Comparison of ENCODE assay signal across 11 mouse cellular contexts in the genomic region with DNA sequence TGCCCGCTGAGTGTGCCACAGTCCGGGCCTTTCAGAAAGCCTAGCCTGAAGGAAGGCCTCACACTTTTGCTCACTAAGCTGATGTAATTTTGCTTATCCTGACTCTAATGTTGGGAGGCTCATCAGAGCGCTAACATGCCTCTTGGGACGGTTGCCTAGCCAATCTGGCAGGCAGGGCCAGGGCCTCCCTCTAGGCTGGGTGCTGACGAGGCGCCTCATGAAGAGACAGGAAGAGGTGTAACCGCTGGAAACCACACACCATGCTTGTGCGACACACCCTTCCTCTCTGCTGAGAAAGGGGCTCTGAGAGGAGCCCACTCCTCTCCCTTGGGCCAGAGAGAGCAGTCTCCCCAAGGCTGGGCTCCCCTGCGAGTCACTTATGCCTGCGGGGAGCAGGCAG. TPM values are rescaled to one million over a fixed set of nuclear protein-coding genes. Genes with fewer than 3 reads are reported as not detected.
DNase-seq lines count a peak whose midpoint lies in the region; ATAC-seq and TF ChIP-seq lines count a peak whose summit lies in the region.
"Had no signal": no experiment of that assay in that cellular context is flagged by ENCODE, and none has a peak within 500 bp of the region (broad histone marks: within the 10 kb centered on the region; RNA-seq: fewer than 3 reads in every experiment).

No protein-coding gene starts in this region.

- H3K4me1 ChIP-seq in lung, adult 2 months (ENCODE audit: control insufficient read depth, insufficient read depth, low read length), result no peaks in the 10 kb centered on the region; the same call in 1 of the 2 replicates
- H3K4me1 ChIP-seq in forebrain, embryonic 12.5 days, result peaks cover 9% of the 10 kb centered on the region; the same call in 1 of the 2 replicates

- no peaks in the 10 kb centered on the region for H3K27me3 ChIP-seq in forebrain, embryonic 12.5 days

- TF ChIP-seq POLR2A in lung, adult 2 months (IDR thresholded peaks at IDR 0.05; ENCODE audit: borderline replicate concordance, extremely low read depth, low read depth, low read length), result no peak

- WGBS in lung, adult 2 months, result 55% methylated on average over 10 of the region's 10 CpGs
- 88% methylated on average over 10 of the region's 10 CpGs for WGBS in forebrain, embryonic 12.5 days

- H3K9me3 ChIP-seq in forebrain, embryonic 12.5 days, result no peaks in the 10 kb centered on the region

- H3K9ac ChIP-seq in forebrain, embryonic 12.5 days, result no peak overlapping the region

- no peak overlapping the region for H3K27ac ChIP-seq in forebrain, embryonic 12.5 days

- H3K36me3 ChIP-seq in forebrain, embryonic 12.5 days (replicated peaks), result no peaks in the 10 kb centered on the region

- no peak overlapping the region for H3K4me2 ChIP-seq in forebrain, embryonic 12.5 days

- peak; percentile 19 to 38 for DNase-seq in lung, adult 18-20 months
- DNase-seq in lung, adult 2 months, result no peak
- peak; percentile 22 to 23 for DNase-seq in heart, postnatal 36 days
- DNase-seq in kidney, postnatal 10 days, result no peak
- no peak for DNase-seq in ovary, adult 18-20 months (ENCODE audit: low spot score)
- DNase-seq in retina, postnatal 1 day, result no peak
- DNase-seq: kidney, postnatal 4 days; midbrain, embryonic 14.5 days had no signal

- no peak overlapping the region for H3K4me3 ChIP-seq in lung, adult 2 months (replicated peaks; ENCODE audit: extremely low read depth, low read depth, low read length)
- H3K4me3 ChIP-seq in forebrain, embryonic 12.5 days (replicated peaks), result no peak overlapping the region

- intact Hi-C loops in heart, postnatal 36 days (cut with DNase I), result no loop called here

- ATAC-seq in monocyte, adult 5-6 weeks (replicated peaks; ENCODE audit: insufficient number of reproducible peaks, low FRiP score, low TSS enrichment, poor library complexity, severe bottlenecking), result peak; percentile 34; the same call in 1 of the 2 replicates
- no peak for ATAC-seq in forebrain, embryonic 12.5 days (ENCODE audit: low FRiP score)
- ATAC-seq: forebrain, embryonic 16.5 days had no signal

- TF ChIP-seq CTCF in lung, adult 2 months (IDR thresholded peaks at IDR 0.05; ENCODE audit: insufficient read depth, low read length), result no peak

RNA-seq across cellular contexts. Expression of gene Nphp4, which starts 30.3 kb away (rescaled TPM):
- 3.1 and 3.8 TPM in 2 replicates for polyA plus RNA-seq in lung, adult 2 months (2012; rRNA removed)
- total RNA-seq in heart, postnatal 36 days (2021), result under 1 TPM; 0.89 to 1.00 TPM
- total RNA-seq in monocyte, adult 5-6 weeks (2017), result 0.19 TPM in 1 of 3 replicates, not detected in the others
- polyA plus RNA-seq in forebrain, embryonic 12.5 days (2016; fragmentation: Nextera tagmentation; extraction: Ambion mirVana), result 7.3 and 7.5 TPM in 2 replicates

RNA-seq across cellular contexts. Expression of gene Kcnab2, which starts 31.5 kb away (rescaled TPM):
- 6.9 and 8.6 TPM in 2 replicates for polyA plus RNA-seq in lung, adult 2 months (2012; rRNA removed)
- total RNA-seq in heart, postnatal 36 days (2021), result 1 to 10 TPM; 1.3 to 2.1 TPM
- total RNA-seq in monocyte, adult 5-6 weeks (2017), result 75.3 to 156 TPM (median 133 TPM) in 3 replicates
- polyA plus RNA-seq in forebrain, embryonic 12.5 days (2016; fragmentation: Nextera tagmentation; extraction: Ambion mirVana), result 16.6 and 17.1 TPM in 2 replicates

Comparison
In these comparisons a context has a peak if more than half of its experiments do, and no peak if none do; other contexts are left out.
1. DNase-seq: peak in lung, adult 18-20 months (2 of 2) and heart, postnatal 36 days (2 of 2); none in lung, adult 2 months (single experiment), kidney, postnatal 10 days (single experiment), ovary, adult 18-20 months (single experiment) and retina, postnatal 1 day (single experiment).
2. RNA of gene Kcnab2, which starts 31.5 kb away (total RNA-seq): 75.3 to 156 TPM in monocyte, adult 5-6 weeks; 1.3 to 2.1 TPM in heart, postnatal 36 days; every median in the first group is over 10 times any median in the second.